Mouse (Mus musculus) neural tube, embryonic 13.5 days (tissue): ENCODE data around the gene Vat1l. TPM values are rescaled to one million over a fixed set of nuclear protein-coding genes. Genes with fewer than 3 reads are reported as not detected.

Experiments
- ATAC-seq: fragments of 200-750 bp; cut with Nextera tagmentation; 2 replicates; pipeline ENCODE4 v1.8.0; 2017; ENCODE audit warnings: low read depth, mild to moderate bottlenecking, moderate TSS enrichment, moderate library complexity
- H3K27ac ChIP-seq: fragments of 300-500 bp; sonication (generic); replicated peaks from 2 replicates; pipeline ENCODE4 v1.5.1; 2015; ENCODE audit warnings: moderate library complexity, mild to moderate bottlenecking, inconsistent platforms
- H3K27me3 ChIP-seq: fragments of 300-500 bp; sonication (generic); 2 replicates; pipeline ENCODE4 v1.6.1; 2015; ENCODE audit warnings: mild to moderate bottlenecking, inconsistent platforms
- H3K36me3 ChIP-seq: fragments of 300-500 bp; sonication (generic); 2 replicates; pipeline ENCODE4 v1.6.1; 2015; ENCODE audit warnings: mild to moderate bottlenecking, inconsistent platforms
- H3K4me1 ChIP-seq: fragments of 300-500 bp; sonication (generic); replicated peaks from 2 replicates; pipeline ENCODE4 v1.6.1; 2015; ENCODE audit warnings: inconsistent platforms
- H3K4me2 ChIP-seq: fragments of 300-500 bp; sonication (generic); 2 replicates; pipeline ENCODE4 v1.6.1; 2015; ENCODE audit warnings: inconsistent platforms, mild to moderate bottlenecking, moderate library complexity
- H3K4me3 ChIP-seq: fragments of 300-500 bp; sonication (generic); 2 replicates; pipeline ENCODE4 v1.5.1; 2015; ENCODE audit warnings: mild to moderate bottlenecking, inconsistent platforms
- H3K9ac ChIP-seq: fragments of 300-500 bp; sonication (generic); 2 replicates; pipeline ENCODE4 v1.6.1; 2015; ENCODE audit warnings: moderate library complexity, mild to moderate bottlenecking, inconsistent platforms
- H3K9me3 ChIP-seq: fragments of 300-500 bp; sonication (generic); 2 replicates; pipeline ENCODE4 v1.6.1; 2016; ENCODE audit warnings: inconsistent platforms
- WGBS: fragments of 180-500 bp; shearing (Covaris S2); methylation state at CpG from one replicate; pipeline ENCODE4 v1.1.7; 2015; 5-methylcytosine and 5-hydroxymethylcytosine counted together
- polyA plus RNA-seq: library from polyadenylated mRNA; unstranded; fragments of >200 nt; fragmentation: Nextera tagmentation; extraction: Ambion mirVana; gene quantifications from 2 replicates; pipeline ENCODE4 v1.2.1, GENCODE M21; 2015

Vat1l gene
- polyA plus RNA-seq, 1 experiment from 2014 or later, result 21.4 TPM

GRCm38 (mm10) chr8:114418486-114418885 lies 213.1 kb downstream of the Vat1l start:
- ATAC-seq, result no peak
- 86% methylated on average over 5 of the region's 5 CpGs for WGBS
- Histone ChIP-seq H3K4me3 (no peak overlapping the region), H3K9ac (no peak overlapping the region), H3K4me1 (no peaks in the 10 kb centered on the region), H3K27me3 (no peaks in the 10 kb centered on the region), H3K27ac (no peak overlapping the region), H3K4me2 (no peak overlapping the region), H3K9me3 (no peaks in the 10 kb centered on the region), H3K36me3 (no peaks in the 10 kb centered on the region)

DNA sequence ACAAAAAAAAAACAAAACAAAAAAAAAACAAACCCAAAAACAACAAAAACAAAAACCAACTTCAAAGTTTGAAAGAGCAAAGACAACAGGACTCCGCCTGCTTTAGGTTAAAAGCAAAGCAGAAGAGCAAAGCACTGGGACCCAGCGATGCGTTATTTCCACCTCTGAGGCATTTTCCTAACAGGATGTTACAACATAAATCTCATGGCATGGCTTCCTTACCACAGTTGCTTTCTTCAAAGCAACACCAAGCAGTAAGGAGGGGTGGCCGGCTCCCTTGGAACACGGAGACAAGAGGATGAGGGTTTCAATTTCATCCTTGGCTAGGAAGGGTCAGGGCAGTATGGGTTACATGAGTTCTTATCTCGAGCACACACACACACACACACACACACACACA lies 213.5 kb downstream of the Vat1l start:
- no peak for ATAC-seq
- Histone ChIP-seq H3K36me3 (no peaks in the 10 kb centered on the region), H3K9ac (no peak overlapping the region), H3K4me2 (no peak overlapping the region), H3K9me3 (no peaks in the 10 kb centered on the region), H3K27ac (no peak overlapping the region), H3K4me3 (no peak overlapping the region), H3K27me3 (no peaks in the 10 kb centered on the region), H3K4me1 (no peaks in the 10 kb centered on the region)
- WGBS, result 70% methylated on average over 6 of the region's 6 CpGs

GRCm38 (mm10) chr8:114421544-114421943 lies 216.1 kb downstream of the Vat1l start:
- Histone ChIP-seq H3K9ac (no peak overlapping the region), H3K4me1 (no peaks in the 10 kb centered on the region), H3K36me3 (no peaks in the 10 kb centered on the region), H3K27ac (no peak overlapping the region), H3K27me3 (no peaks in the 10 kb centered on the region), H3K4me3 (no peak overlapping the region), H3K9me3 (no peaks in the 10 kb centered on the region), H3K4me2 (no peak overlapping the region)
- ATAC-seq, result no peak
- WGBS, result 77% methylated on average over 4 of the region's 4 CpGs

Other genes with a start within 250 kb of the Vat1l start
- gene Nudt7, start 72.1 kb upstream of the Vat1l start, polyA plus RNA-seq, result 8.5 and 8.9 TPM in 2 replicates
- not detected in 2 replicates for gene Clec3a, start 212.5 kb downstream of the Vat1l start, polyA plus RNA-seq
- gene Wwox, start 234.0 kb downstream of the Vat1l start, polyA plus RNA-seq, result 12.8 and 13.6 TPM in 2 replicates